Mouse (Mus musculus): ENCODE results near the gene Ppp1r37.

DNA sequence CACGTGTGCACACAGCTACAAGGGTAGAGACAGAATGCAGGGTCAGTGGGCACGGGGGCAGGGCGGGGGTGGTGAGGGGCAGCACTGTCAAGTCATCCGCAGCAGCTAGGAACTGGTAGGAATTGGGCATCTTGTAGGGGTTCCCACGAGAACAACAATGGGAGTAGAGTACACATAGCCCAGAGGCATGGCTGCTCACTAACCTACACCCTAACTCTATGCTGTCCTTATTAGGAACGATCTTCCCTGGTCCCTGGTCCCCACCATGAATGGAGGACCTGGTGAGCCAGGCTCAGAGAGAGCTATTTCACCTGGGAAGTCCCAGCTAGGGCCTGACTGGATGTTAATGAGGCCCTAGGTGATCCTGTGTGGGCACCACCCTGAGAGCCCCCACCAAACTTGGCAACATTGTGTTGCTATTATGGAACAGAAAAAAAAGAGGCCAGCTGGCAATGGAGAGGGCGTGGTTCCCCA, 21.2 kb downstream of the Ppp1r37 start:
- TF ChIP-seq CTCF (IDR thresholded peaks at IDR 0.05; ENCODE audit: borderline replicate concordance, control insufficient read depth, extremely low read depth, insufficient read depth, low read length, poor library complexity) = no peak
- TF ChIP-seq POLR2A (IDR thresholded peaks at IDR 0.05; ENCODE audit: control insufficient read depth, extremely low read depth, insufficient read depth, low read length, poor library complexity) = no peak
